Mouse (Mus musculus): ENCODE measurements around the gene Uvrag. TPM values are rescaled to one million over a fixed set of nuclear protein-coding genes. Genes with fewer than 3 reads are reported as not detected.

Gene Uvrag
- polyA plus RNA-seq, 1 experiment from 2014 or later, result 10.1 TPM

- H3K36me3 ChIP-seq (ENCODE audit: control insufficient read depth, insufficient read depth, low read length), result no peaks in the 10 kb centered on the region
- no peak overlapping the region for H3K4me3 ChIP-seq (ENCODE audit: low read depth, low read length)
- peaks cover 12% of the 10 kb centered on the region for H3K4me1 ChIP-seq (ENCODE audit: control insufficient read depth, insufficient read depth, low read length)
- H3K27me3 ChIP-seq (ENCODE audit: control insufficient read depth, insufficient read depth, low read length), result no peaks in the 10 kb centered on the region
- WGBS, result 96% methylated on average over 4 of the region's 4 CpGs
- H3K27ac ChIP-seq (ENCODE audit: low read depth, low read length), result no peak overlapping the region
- DNase-seq (ENCODE audit: low spot score, missing footprints) (no peak), ATAC-seq (ENCODE audit: low FRiP score) (no peak)
- no peaks in the 10 kb centered on the region for H3K9me3 ChIP-seq (ENCODE audit: control insufficient read depth, low read length)
- no peak overlapping the region for H3K9ac ChIP-seq (ENCODE audit: low read length)
- H3K4me2 ChIP-seq, result no peak overlapping the region
Measured at GRCm38 (mm10) chr7:99137541-99137940, 3.4 kb downstream of the Uvrag start.

- DNase-seq (ENCODE audit: low spot score, missing footprints), result no peak
- Histone ChIP-seq H3K4me2 (no peak overlapping the region), H3K4me3 (ENCODE audit: low read depth, low read length) (no peak overlapping the region), H3K9me3 (ENCODE audit: control insufficient read depth, low read length) (no peaks in the 10 kb centered on the region), H3K27ac (ENCODE audit: low read depth, low read length) (no peak overlapping the region), H3K9ac (ENCODE audit: low read length) (no peak overlapping the region), H3K4me1 (ENCODE audit: control insufficient read depth, insufficient read depth, low read length) (peaks cover 10% of the 10 kb centered on the region), H3K36me3 (ENCODE audit: control insufficient read depth, insufficient read depth, low read length) (no peaks in the 10 kb centered on the region), H3K27me3 (ENCODE audit: control insufficient read depth, insufficient read depth, low read length) (no peaks in the 10 kb centered on the region)
- 62% methylated on average over 6 of the region's 6 CpGs for WGBS
- no peak for ATAC-seq (ENCODE audit: low FRiP score)
Measured at GRCm38 (mm10) chr7:99136789-99137188, 4.2 kb downstream of the Uvrag start.

DNA sequence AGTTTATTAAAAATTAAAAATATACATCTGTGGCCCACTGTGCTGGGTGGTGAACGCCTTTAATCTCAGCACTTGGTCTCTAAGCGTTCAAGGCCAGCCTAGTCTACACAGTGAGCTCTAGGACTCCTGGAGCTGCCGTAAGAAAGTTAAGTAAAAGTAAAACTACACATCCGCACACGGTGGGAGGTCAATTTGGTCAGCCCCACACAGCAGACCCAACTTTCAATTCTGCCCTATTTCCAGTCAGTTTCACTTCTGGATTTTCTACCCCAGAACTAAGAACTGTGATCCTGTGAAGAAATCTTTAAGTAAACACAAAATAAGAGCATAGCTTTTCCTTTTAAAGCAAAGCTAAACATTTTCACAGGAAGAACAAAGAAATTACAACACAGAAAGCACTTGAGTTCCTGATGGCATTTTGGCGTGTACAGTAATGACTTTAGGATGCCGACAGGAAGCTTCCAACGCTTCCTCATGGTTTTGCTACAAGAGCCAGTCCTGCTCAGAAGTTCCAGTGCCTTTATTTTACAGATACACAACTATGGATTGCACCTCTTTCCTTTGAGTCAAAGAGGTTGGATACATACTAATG lies 7.0 kb downstream of the Uvrag start:
- no peaks in the 10 kb centered on the region for H3K36me3 ChIP-seq (ENCODE audit: control insufficient read depth, insufficient read depth, low read length)
- no peak overlapping the region for H3K4me3 ChIP-seq (ENCODE audit: low read depth, low read length)
- H3K27me3 ChIP-seq (ENCODE audit: control insufficient read depth, insufficient read depth, low read length), result no peaks in the 10 kb centered on the region
- H3K27ac ChIP-seq (ENCODE audit: low read depth, low read length), result no peak overlapping the region
- no peak overlapping the region for H3K9ac ChIP-seq (ENCODE audit: low read length)
- WGBS, result 91% methylated on average over 8 of the region's 8 CpGs
- ATAC-seq (ENCODE audit: low FRiP score) (no peak), DNase-seq (ENCODE audit: low spot score, missing footprints) (no peak)
- no peak overlapping the region for H3K4me2 ChIP-seq
- H3K4me1 ChIP-seq (ENCODE audit: control insufficient read depth, insufficient read depth, low read length), result no peaks in the 10 kb centered on the region
- no peaks in the 10 kb centered on the region for H3K9me3 ChIP-seq (ENCODE audit: control insufficient read depth, low read length)

GRCm38 (mm10) chr7:99132597-99132996 lies 8.3 kb downstream of the Uvrag start:
- Histone ChIP-seq H3K9me3 (ENCODE audit: control insufficient read depth, low read length) (no peaks in the 10 kb centered on the region), H3K4me1 (ENCODE audit: control insufficient read depth, insufficient read depth, low read length) (no peaks in the 10 kb centered on the region), H3K36me3 (ENCODE audit: control insufficient read depth, insufficient read depth, low read length) (no peaks in the 10 kb centered on the region), H3K4me2 (no peak overlapping the region), H3K27me3 (ENCODE audit: control insufficient read depth, insufficient read depth, low read length) (no peaks in the 10 kb centered on the region), H3K4me3 (ENCODE audit: low read depth, low read length) (no peak overlapping the region), H3K9ac (ENCODE audit: low read length) (no peak overlapping the region), H3K27ac (ENCODE audit: low read depth, low read length) (no peak overlapping the region)
- no peak for DNase-seq (ENCODE audit: low spot score, missing footprints)
- 88% methylated on average over 9 of the region's 9 CpGs for WGBS
- ATAC-seq (ENCODE audit: low FRiP score), result no peak

GRCm38 (mm10) chr7:99131819-99132353 lies 9.1 kb downstream of the Uvrag start:
- Histone ChIP-seq H3K27ac (ENCODE audit: low read depth, low read length) (no peak overlapping the region), H3K27me3 (ENCODE audit: control insufficient read depth, insufficient read depth, low read length) (no peaks in the 10 kb centered on the region), H3K4me2 (no peak overlapping the region), H3K4me3 (ENCODE audit: low read depth, low read length) (no peak overlapping the region), H3K4me1 (ENCODE audit: control insufficient read depth, insufficient read depth, low read length) (no peaks in the 10 kb centered on the region), H3K9me3 (ENCODE audit: control insufficient read depth, low read length) (no peaks in the 10 kb centered on the region), H3K36me3 (ENCODE audit: control insufficient read depth, insufficient read depth, low read length) (no peaks in the 10 kb centered on the region), H3K9ac (ENCODE audit: low read length) (no peak overlapping the region)
- DNase-seq (ENCODE audit: low spot score, missing footprints) (no peak), ATAC-seq (ENCODE audit: low FRiP score) (no peak)
- WGBS, result 80% methylated on average over 6 of the region's 6 CpGs

DNA sequence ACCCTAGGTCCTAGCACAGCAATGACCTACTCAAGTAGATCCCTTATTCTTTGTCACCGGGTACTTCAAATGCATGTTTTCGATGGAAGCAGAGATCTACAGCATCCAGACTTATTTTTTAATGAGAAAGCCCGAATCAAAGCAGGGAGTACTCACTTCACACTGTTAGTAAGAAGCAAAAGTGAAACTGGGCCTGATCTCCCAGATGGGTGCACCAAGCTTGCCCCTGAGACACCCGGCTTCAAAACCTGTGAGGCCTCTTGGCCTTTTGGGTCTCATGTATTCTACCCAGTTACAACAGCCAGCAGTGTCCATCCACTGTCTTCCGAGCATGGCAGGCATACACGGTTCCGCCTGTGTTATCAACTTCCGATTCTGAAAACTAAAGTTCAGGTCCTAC lies 12.0 kb downstream of the Uvrag start:
- Histone ChIP-seq H3K4me2 (no peak overlapping the region), H3K9me3 (ENCODE audit: control insufficient read depth, low read length) (no peaks in the 10 kb centered on the region), H3K27ac (ENCODE audit: low read depth, low read length) (no peak overlapping the region), H3K4me3 (ENCODE audit: low read depth, low read length) (no peak overlapping the region), H3K27me3 (ENCODE audit: control insufficient read depth, insufficient read depth, low read length) (no peaks in the 10 kb centered on the region), H3K36me3 (ENCODE audit: control insufficient read depth, insufficient read depth, low read length) (no peaks in the 10 kb centered on the region), H3K4me1 (ENCODE audit: control insufficient read depth, insufficient read depth, low read length) (no peaks in the 10 kb centered on the region), H3K9ac (ENCODE audit: low read length) (no peak overlapping the region)
- DNase-seq (ENCODE audit: low spot score, missing footprints), result no peak
- WGBS, result 94% methylated on average over 8 of the region's 8 CpGs
- ATAC-seq (ENCODE audit: low FRiP score), result no peak

GRCm38 (mm10) chr7:99128020-99128950 lies 12.7 kb downstream of the Uvrag start:
- no peaks in the 10 kb centered on the region for H3K9me3 ChIP-seq (ENCODE audit: control insufficient read depth, low read length)
- H3K27me3 ChIP-seq (ENCODE audit: control insufficient read depth, insufficient read depth, low read length), result no peaks in the 10 kb centered on the region
- H3K4me2 ChIP-seq, result no peak overlapping the region
- no peaks in the 10 kb centered on the region for H3K4me1 ChIP-seq (ENCODE audit: control insufficient read depth, insufficient read depth, low read length)
- no peak for ATAC-seq (ENCODE audit: low FRiP score)
- H3K36me3 ChIP-seq (ENCODE audit: control insufficient read depth, insufficient read depth, low read length), result no peaks in the 10 kb centered on the region
- no peak for DNase-seq (ENCODE audit: low spot score, missing footprints)
- H3K9ac ChIP-seq (ENCODE audit: low read length), result no peak overlapping the region
- no peak overlapping the region for H3K27ac ChIP-seq (ENCODE audit: low read depth, low read length)
- no peak overlapping the region for H3K4me3 ChIP-seq (ENCODE audit: low read depth, low read length)
- WGBS, result 53% methylated on average over 10 of the region's 10 CpGs

GRCm38 (mm10) chr7:99126057-99126456 lies 14.9 kb downstream of the Uvrag start:
- no peak for DNase-seq (ENCODE audit: low spot score, missing footprints)
- Histone ChIP-seq H3K9me3 (ENCODE audit: control insufficient read depth, low read length) (no peaks in the 10 kb centered on the region), H3K9ac (ENCODE audit: low read length) (no peak overlapping the region), H3K36me3 (ENCODE audit: control insufficient read depth, insufficient read depth, low read length) (no peaks in the 10 kb centered on the region), H3K27me3 (ENCODE audit: control insufficient read depth, insufficient read depth, low read length) (no peaks in the 10 kb centered on the region), H3K4me3 (ENCODE audit: low read depth, low read length) (no peak overlapping the region), H3K4me2 (no peak overlapping the region), H3K4me1 (ENCODE audit: control insufficient read depth, insufficient read depth, low read length) (no peaks in the 10 kb centered on the region), H3K27ac (ENCODE audit: low read depth, low read length) (no peak overlapping the region)
- no peak for ATAC-seq (ENCODE audit: low FRiP score)
- WGBS, result 92% methylated on average over 8 of the region's 8 CpGs

GRCm38 (mm10) chr7:99122651-99123050 lies 18.3 kb downstream of the Uvrag start:
- no peak for DNase-seq (ENCODE audit: low spot score, missing footprints)
- 69% methylated on average over 5 of the region's 5 CpGs for WGBS
- no peaks in the 10 kb centered on the region for H3K36me3 ChIP-seq (ENCODE audit: control insufficient read depth, insufficient read depth, low read length)

More at GRCm38 (mm10) chr7:99122651-99123050, 18.3 kb downstream of the Uvrag start:
- no peak overlapping the region for H3K27ac ChIP-seq (ENCODE audit: low read depth, low read length)
- no peak overlapping the region for H3K4me2 ChIP-seq
- H3K4me3 ChIP-seq (ENCODE audit: low read depth, low read length), result no peak overlapping the region
- no peak for ATAC-seq (ENCODE audit: low FRiP score)
- H3K27me3 ChIP-seq (ENCODE audit: control insufficient read depth, insufficient read depth, low read length), result no peaks in the 10 kb centered on the region
- no peak overlapping the region for H3K9ac ChIP-seq (ENCODE audit: low read length)
- H3K4me1 ChIP-seq (ENCODE audit: control insufficient read depth, insufficient read depth, low read length), result no peaks in the 10 kb centered on the region
- H3K9me3 ChIP-seq (ENCODE audit: control insufficient read depth, low read length), result no peaks in the 10 kb centered on the region
